Mouse (Mus musculus) G1E (cell line): ENCODE measurements around the gene Grip1.

Experiments used
- CTCF ChIP-seq: IDR thresholded peaks from 2 replicates; pipeline ENCODE4 v1.5.1; 2012; ENCODE audit warnings: low read depth, low read length, inconsistent platforms, mixed read lengths
- GATA1 ChIP-seq: IDR thresholded peaks from 2 replicates; pipeline ENCODE4 v1.6.1; 2012; ENCODE audit warnings: borderline replicate concordance, low read length, inconsistent platforms, mixed read lengths
- POLR2AphosphoS5 ChIP-seq: IDR thresholded peaks from 2 replicates; pipeline ENCODE4 v1.6.1; 2012; ENCODE audit warnings: low read depth, low read length, inconsistent platforms; ENCODE audit not compliant: insufficient replicate concordance

GRCm38 (mm10) chr10:119884591-119884990 is 431.0 kb downstream of the Grip1 start:
- no peak for TF ChIP-seq CTCF
- TF ChIP-seq POLR2AphosphoS5: no peak
- no peak for TF ChIP-seq GATA1
